Mouse (Mus musculus) lung, embryonic 16.5 days (tissue): ENCODE measurements around the gene Elf2. TPM values are rescaled to one million over a fixed set of nuclear protein-coding genes. Genes with fewer than 3 reads are reported as not detected.

Experiments
- ATAC-seq: fragments of 200-750 bp; cut with Nextera tagmentation; 2 replicates; pipeline ENCODE4 v1.8.0; 2017; ENCODE audit warnings: low read depth, mild to moderate bottlenecking, moderate library complexity
- H3K27ac ChIP-seq: fragments of 300-500 bp; sonication (generic); 2 replicates; pipeline ENCODE4 v1.5.1; 2014; ENCODE audit warnings: mild to moderate bottlenecking, control low read depth, low read length
- H3K27me3 ChIP-seq: fragments of 300-500 bp; sonication (generic); 2 replicates; pipeline ENCODE4 v1.6.1; 2014; ENCODE audit warnings: low read depth, low read length, mixed read lengths; ENCODE audit not compliant: control insufficient read depth, insufficient read depth
- H3K36me3 ChIP-seq: fragments of 300-500 bp; sonication (generic); 2 replicates; pipeline ENCODE4 v1.6.1; 2014; ENCODE audit warnings: low read length; ENCODE audit not compliant: control insufficient read depth, insufficient read depth
- H3K4me1 ChIP-seq: fragments of 300-500 bp; sonication (generic); replicated peaks from 2 replicates; pipeline ENCODE4 v1.6.1; 2014; ENCODE audit warnings: low read length, mixed read lengths; ENCODE audit not compliant: control insufficient read depth, insufficient read depth
- H3K4me2 ChIP-seq: fragments of 300-500 bp; sonication (generic); 2 replicates; pipeline ENCODE4 v1.6.1; 2014; ENCODE audit warnings: low read depth, low read length, control low read depth
- H3K4me3 ChIP-seq: fragments of 300-500 bp; sonication (generic); 2 replicates; pipeline ENCODE4 v1.5.1; 2014; ENCODE audit warnings: mild to moderate bottlenecking, low read length, control low read depth
- H3K9ac ChIP-seq: fragments of 300-500 bp; sonication (generic); 2 replicates; pipeline ENCODE4 v1.6.1; 2014; ENCODE audit warnings: low read length, control low read depth
- H3K9me3 ChIP-seq: fragments of 300-500 bp; sonication (generic); 2 replicates; pipeline ENCODE4 v1.6.1; 2016; ENCODE audit warnings: low read length; ENCODE audit not compliant: control insufficient read depth
- WGBS: fragments of 180-500 bp; shearing (Covaris S2); extraction: QIAGEN DNeasy Blood & Tissue Kit; methylation state at CpG from one replicate; pipeline ENCODE4 v1.1.7; 2014; 5-methylcytosine and 5-hydroxymethylcytosine counted together
- polyA plus RNA-seq: library from polyadenylated mRNA; unstranded; fragments of >200 nt; fragmentation: Nextera tagmentation; extraction: Ambion mirVana; gene quantifications from 2 replicates; pipeline ENCODE4 v1.2.1, GENCODE M21; 2015

Gene Elf2
- polyA plus RNA-seq, 1 experiment from 2014 or later = 68.4 TPM

DNA sequence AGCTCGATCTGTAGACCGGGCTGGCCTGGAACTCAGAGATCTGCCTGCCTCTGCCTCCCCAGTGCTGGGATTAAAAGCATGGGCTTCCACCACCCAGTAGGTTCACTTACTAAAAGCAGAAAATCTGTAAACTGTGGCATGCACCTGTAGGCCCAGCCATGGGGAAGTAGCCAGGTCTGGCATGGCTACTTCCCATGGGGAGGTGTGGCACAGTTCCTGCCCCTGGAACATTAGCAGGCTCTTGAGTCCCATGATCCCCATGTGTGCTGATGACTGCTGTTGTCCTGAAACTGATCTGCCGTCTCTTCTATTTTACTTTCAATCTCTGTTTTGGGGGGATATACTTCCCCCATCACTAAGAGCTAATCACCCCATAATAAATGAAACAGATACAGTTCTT, 127.4 kb downstream of the Elf2 start:
- Histone ChIP-seq H3K9ac (no peak overlapping the region), H3K9me3 (no peaks in the 10 kb centered on the region), H3K27ac (no peak overlapping the region), H3K27me3 (no peaks in the 10 kb centered on the region), H3K4me1 (0 out of 2 replicates have a peak, but pooled peaks cover 2% of the 10 kb centered on the region), H3K4me2 (no peak overlapping the region), H3K36me3 (no peaks in the 10 kb centered on the region), H3K4me3 (no peak overlapping the region)
- WGBS = 95% methylated on average over 3 of the region's 3 CpGs
- no peak for ATAC-seq

DNA sequence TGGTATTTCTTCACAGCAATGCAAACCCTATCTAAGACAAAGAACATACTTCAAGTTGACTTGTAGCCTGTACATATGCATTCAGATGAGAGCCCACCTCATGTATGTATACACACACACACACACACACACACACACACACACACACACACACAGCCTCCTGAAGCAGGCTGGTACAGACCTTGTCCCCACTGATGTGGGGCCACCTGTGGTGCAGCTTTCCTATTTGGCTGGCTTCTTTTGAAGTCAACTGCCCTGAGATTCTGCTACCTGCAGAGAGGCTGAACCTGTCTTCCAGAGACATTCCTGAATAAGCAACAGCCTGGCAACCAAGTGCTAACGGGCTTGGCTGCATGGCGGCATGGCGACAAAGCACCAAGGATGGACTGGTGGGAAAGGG, 130.0 kb downstream of the Elf2 start:
- Histone ChIP-seq H3K9me3 (no peaks in the 10 kb centered on the region), H3K4me1 (0 out of 2 replicates have a peak, but pooled peaks cover 3% of the 10 kb centered on the region), H3K9ac (no peak overlapping the region), H3K36me3 (no peaks in the 10 kb centered on the region), H3K4me2 (no peak overlapping the region), H3K27me3 (no peaks in the 10 kb centered on the region), H3K4me3 (no peak overlapping the region), H3K27ac (no peak overlapping the region)
- ATAC-seq = no peak
- 90% methylated on average over 3 of the region's 3 CpGs for WGBS

DNA sequence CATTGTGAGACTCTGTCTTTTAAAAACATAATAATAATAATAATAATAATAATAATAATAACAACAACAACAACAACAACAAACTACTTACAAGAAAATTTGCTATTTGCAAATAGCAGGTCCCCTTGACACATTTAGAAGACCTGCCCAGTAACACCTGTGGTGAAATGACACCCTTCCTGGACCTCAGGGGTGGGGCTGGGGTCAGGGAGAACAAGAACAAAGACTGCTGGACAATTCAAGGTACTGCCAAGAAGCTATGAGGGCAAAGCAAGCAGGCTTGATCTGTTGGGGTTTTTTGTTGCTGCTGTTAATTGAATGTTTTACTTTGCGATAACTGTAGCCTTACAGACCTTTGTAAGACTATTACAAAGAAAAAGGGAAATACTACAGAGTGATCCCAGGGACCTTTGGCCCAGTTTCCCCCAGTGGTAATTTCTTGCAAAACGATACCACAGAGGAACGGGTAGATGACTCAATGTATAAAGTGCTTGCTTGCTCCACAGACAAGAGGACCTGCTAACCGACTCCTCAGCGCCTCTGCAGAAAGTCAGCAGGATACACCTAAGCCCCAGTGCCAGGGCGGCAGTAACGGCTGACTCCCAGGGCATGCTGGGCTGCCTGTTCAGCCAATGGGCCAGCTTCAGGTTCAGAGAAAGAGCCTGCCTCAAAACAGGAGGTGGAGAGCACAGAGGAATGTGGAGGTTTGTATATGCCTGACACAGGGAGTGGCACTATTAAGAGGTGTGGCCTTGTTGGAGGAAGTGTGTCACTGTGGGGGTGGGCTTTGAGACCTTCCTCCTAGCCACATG, 130.8 kb downstream of the Elf2 start:
- no peaks in the 10 kb centered on the region for H3K36me3 ChIP-seq
- 0 out of 2 replicates have a peak, but pooled peaks cover under 1% of the 10 kb centered on the region for H3K9me3 ChIP-seq
- 81% methylated on average over 7 of the region's 7 CpGs for WGBS
- 0 out of 2 replicates have a peak, but pooled peaks have one; percentile 12 for ATAC-seq
- no peaks in the 10 kb centered on the region for H3K27me3 ChIP-seq
- H3K4me3 ChIP-seq = no peak overlapping the region
- H3K9ac ChIP-seq = no peak overlapping the region
- H3K4me2 ChIP-seq = no peak overlapping the region
- H3K4me1 ChIP-seq = 0 out of 2 replicates have a peak, but pooled peaks cover 3% of the 10 kb centered on the region
- no peak overlapping the region for H3K27ac ChIP-seq

DNA sequence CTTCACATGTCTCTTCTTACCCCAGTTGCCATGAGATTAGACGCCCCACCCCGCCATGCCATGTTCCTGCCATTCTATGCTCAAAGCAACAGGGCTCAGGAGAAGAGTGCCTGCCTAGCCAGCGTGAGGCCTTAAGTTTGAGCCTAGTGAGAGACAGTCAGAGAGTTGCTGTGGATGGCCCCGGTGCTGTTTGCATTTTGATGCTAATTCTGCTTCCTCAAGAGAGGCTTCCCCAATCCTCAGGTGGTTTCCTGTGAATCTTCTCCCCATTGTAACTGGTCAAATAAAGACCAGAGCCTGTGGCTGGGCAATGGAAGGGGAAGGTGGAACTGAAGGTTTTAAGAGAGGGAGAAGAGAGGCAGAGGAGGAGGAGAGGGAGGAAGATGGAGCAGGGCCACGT, 131.8 kb downstream of the Elf2 start:
- no peaks in the 10 kb centered on the region for H3K36me3 ChIP-seq
- H3K9ac ChIP-seq = no peak overlapping the region
- 61% methylated on average over 5 of the region's 5 CpGs for WGBS
- H3K27me3 ChIP-seq = no peaks in the 10 kb centered on the region
- H3K4me1 ChIP-seq = 0 out of 2 replicates have a peak, but pooled peaks cover 3% of the 10 kb centered on the region
- no peak overlapping the region for H3K4me2 ChIP-seq
- H3K27ac ChIP-seq = no peak overlapping the region
- no peak for ATAC-seq
- H3K4me3 ChIP-seq = no peak overlapping the region
- H3K9me3 ChIP-seq = 0 out of 2 replicates have a peak, but pooled peaks cover 3% of the 10 kb centered on the region

DNA sequence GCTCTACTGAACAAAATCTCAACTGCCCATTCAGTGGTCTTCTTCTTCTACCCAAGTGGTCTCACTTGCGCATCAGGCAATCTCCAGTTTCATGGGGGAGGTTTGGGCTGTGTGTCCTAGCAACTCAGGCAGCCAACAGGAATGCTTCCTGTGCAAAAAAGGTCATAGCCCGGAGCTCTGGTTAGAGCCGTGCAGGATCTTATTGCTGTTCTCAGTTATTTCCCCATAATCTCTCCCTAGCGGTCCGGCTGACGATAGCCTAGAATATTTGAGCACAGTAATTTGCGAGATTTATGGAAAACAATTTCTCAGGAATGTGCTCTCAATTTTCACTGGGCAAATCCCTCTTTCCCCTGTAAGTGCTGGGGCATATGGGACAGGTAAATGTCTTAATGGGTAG, 133.9 kb downstream of the Elf2 start:
- Histone ChIP-seq H3K4me1 (0 out of 2 replicates have a peak, but pooled peaks cover 3% of the 10 kb centered on the region), H3K4me3 (no peak overlapping the region), H3K9me3 (0 out of 2 replicates have a peak, but pooled peaks cover 3% of the 10 kb centered on the region), H3K4me2 (no peak overlapping the region), H3K27me3 (no peaks in the 10 kb centered on the region), H3K36me3 (no peaks in the 10 kb centered on the region), H3K27ac (no peak overlapping the region), H3K9ac (no peak overlapping the region)
- ATAC-seq = no peak
- 73% methylated on average over 7 of the region's 7 CpGs for WGBS

DNA sequence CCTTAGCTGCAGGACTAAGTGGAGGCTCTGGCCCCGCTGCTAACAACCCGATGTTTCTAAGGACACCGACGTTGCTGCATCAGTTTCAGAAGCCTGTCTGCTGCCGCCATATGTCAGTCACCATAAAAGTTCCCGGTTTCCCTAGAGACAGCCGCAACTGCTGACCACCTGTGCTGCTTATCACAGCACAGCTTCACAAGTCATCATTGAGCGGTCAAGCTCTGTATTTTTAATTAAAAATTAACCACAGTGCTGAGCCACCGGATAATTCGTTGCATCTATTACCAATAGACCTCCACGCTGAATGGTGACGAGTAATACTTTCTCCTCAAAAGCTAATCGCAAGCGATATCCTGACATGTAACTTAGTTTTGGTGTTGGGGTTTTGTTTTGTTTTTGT, 135.6 kb downstream of the Elf2 start:
- Histone ChIP-seq H3K9ac (no peak overlapping the region), H3K4me2 (no peak overlapping the region), H3K27me3 (no peaks in the 10 kb centered on the region), H3K4me3 (no peak overlapping the region), H3K36me3 (no peaks in the 10 kb centered on the region), H3K27ac (no peak overlapping the region), H3K4me1 (0 out of 2 replicates have a peak, but pooled peaks cover 3% of the 10 kb centered on the region), H3K9me3 (0 out of 2 replicates have a peak, but pooled peaks cover 3% of the 10 kb centered on the region)
- 93% methylated on average over 14 of the region's 14 CpGs for WGBS
- ATAC-seq = no peak

DNA sequence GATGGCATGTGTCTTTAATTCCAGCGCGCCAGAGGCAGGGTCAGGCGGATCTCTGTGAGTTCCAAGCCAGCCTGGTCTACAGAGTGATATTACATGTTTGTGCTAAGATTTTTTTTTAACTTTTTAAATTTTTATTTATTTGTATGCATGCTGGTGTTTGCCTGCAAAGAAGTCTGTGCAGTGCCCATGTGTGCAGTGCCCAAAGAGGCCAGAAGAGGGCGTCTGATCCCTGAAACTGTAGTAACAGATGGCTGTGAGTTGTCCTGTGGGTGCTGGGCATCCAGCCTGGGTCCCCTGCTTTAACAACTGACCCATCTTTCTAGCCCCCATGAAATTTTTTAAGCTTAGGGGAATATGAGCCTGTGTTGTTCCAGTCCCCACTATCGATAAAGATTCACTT, 136.0 kb downstream of the Elf2 start:
- 0 out of 2 replicates have a peak, but pooled peaks cover 3% of the 10 kb centered on the region for H3K4me1 ChIP-seq

DNA sequence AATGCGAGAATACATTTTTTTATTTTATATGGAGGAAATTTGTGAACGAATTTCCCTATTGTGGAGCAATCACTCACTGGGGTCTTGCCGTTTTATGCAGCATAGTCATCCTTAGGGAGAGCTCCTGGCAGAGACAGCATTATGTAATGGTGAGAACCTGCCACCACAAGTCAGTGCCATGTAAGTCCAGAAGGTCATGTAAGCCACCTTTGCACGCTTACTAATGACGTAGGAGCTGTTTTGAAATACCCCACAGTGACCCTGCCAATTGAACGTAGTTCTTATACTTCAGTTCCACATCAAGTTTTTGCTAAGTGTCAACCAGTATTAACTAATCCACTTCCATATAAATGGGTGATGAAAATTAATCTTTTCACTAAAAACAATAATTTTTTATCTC, 136.6 kb downstream of the Elf2 start:
- Histone ChIP-seq H3K9me3 (0 out of 2 replicates have a peak, but pooled peaks cover 3% of the 10 kb centered on the region), H3K4me1 (0 out of 2 replicates have a peak, but pooled peaks cover 3% of the 10 kb centered on the region), H3K4me3 (no peak overlapping the region), H3K27ac (no peak overlapping the region), H3K4me2 (no peak overlapping the region), H3K27me3 (no peaks in the 10 kb centered on the region), H3K36me3 (no peaks in the 10 kb centered on the region), H3K9ac (no peak overlapping the region)
- no peak for ATAC-seq
- 80% methylated on average over 6 of the region's 6 CpGs for WGBS

More for the DNA sequence above, 136.0 kb downstream of the Elf2 start:
- 87% methylated on average over 5 of the region's 5 CpGs for WGBS
- Histone ChIP-seq H3K27me3 (no peaks in the 10 kb centered on the region), H3K9me3 (0 out of 2 replicates have a peak, but pooled peaks cover 3% of the 10 kb centered on the region), H3K9ac (no peak overlapping the region), H3K27ac (no peak overlapping the region), H3K4me3 (no peak overlapping the region), H3K36me3 (no peaks in the 10 kb centered on the region), H3K4me2 (no peak overlapping the region)
- no peak for ATAC-seq
